Mouse (Mus musculus): ENCODE results near the gene Eno2. TPM values are rescaled to one million over a fixed set of nuclear protein-coding genes. Genes with fewer than 3 reads are reported as not detected.

Gene Eno2
- total and polyA plus RNA-seq, 3 experiments, result 20.8 to 24.6 (median 23.6) TPM

GRCm38 (mm10) chr6:124740888-124741761, 28.3 kb downstream of the Eno2 start, which contains the start of gene Grcc10:
Gene Grcc10, minus strand, starts transcription at chr6:124741374.
- H3K9me3 ChIP-seq (replicated peaks; ENCODE audit: low read length), result no peaks in the 10 kb centered on the region
- peaks cover 31 to 79% of the 10 kb centered on the region in 2 experiments for H3K4me1 ChIP-seq (ENCODE audit: control insufficient read depth in 1 of 2, insufficient read depth in 2 of 2)
- no peaks in the 10 kb centered on the region for H3K27me3 ChIP-seq (replicated peaks)
- peak within 1 kb of the TSS; percentile 98 for H3K27ac ChIP-seq (ENCODE audit: insufficient read depth, low read depth)
- H3K36me3 ChIP-seq (replicated peaks in 1 of 2; ENCODE audit: control insufficient read depth in 1 of 2, insufficient read depth in 1 of 2, low read length in 1 of 2), result peaks cover 18 to 23% of the 10 kb centered on the region in 2 experiments
- peak within 1 kb of the TSS; percentile 62 to 74 (median 70) for H3K4me3 ChIP-seq (replicated peaks in 1 of 3; ENCODE audit: low read depth in 2 of 3, low read length in 2 of 3, poor library complexity in 1 of 3)
- no peaks in the 10 kb centered on the region for H3K79me2 ChIP-seq (replicated peaks; ENCODE audit: control insufficient read depth, extremely low read depth, insufficient read depth, poor library complexity, severe bottlenecking)
- dilution Hi-C loops (cut with MboI; ENCODE audit: extremely low pct_ligation_motif_present, extremely low pct_unique_long_range_greater_than_20kb, low sequenced_read_pairs), result no loop called here
- H3K9ac ChIP-seq (ENCODE audit: insufficient read depth, low read depth), result peak within 1 kb of the TSS; percentile 90
- DNase-seq (ENCODE audit: extremely low read depth), result peak; percentile 99
- in situ Hi-C loops (cut with MboI; ENCODE audit: low pct_ligation_motif_present, low pct_unique_long_range_greater_than_20kb, low sequenced_read_pairs), result no loop called here
- peak within 1 kb of the TSS; percentile 76 for H3K4me2 ChIP-seq (ENCODE audit: insufficient read depth, low read depth, poor library complexity, severe bottlenecking)
- peak; percentile 89 for TF ChIP-seq MAFK (IDR thresholded peaks at IDR 0.05; ENCODE audit: insufficient replicate concordance, low read length)
- TF ChIP-seq UBTF (IDR thresholded peaks at IDR 0.05; ENCODE audit: low read depth, low read length), result peak; percentile 93
- TF ChIP-seq POLR2A (IDR thresholded peaks at IDR 0.05; ENCODE audit: low read depth, low read length), result peak; percentile 100
- no peak; the same call in 1 of the 2 replicates for TF ChIP-seq RAD21 (IDR thresholded peaks at IDR 0.05; ENCODE audit: low read depth, low read length)
- TF ChIP-seq ELF1 (IDR thresholded peaks at IDR 0.05; ENCODE audit: low read depth, low read length), result peak; percentile 93
- TF ChIP-seq ZNF384 (IDR thresholded peaks at IDR 0.05; ENCODE audit: low read depth, low read length), result peak; percentile 99
- TF ChIP-seq ZC3H11A (IDR thresholded peaks at IDR 0.05; ENCODE audit: low read depth, low read length), result 0 out of 2 replicates have a peak, but pooled peaks have one; percentile 1
- 0 out of 2 replicates have a peak, but pooled peaks have one; percentile 47 for TF ChIP-seq NRF1 (IDR thresholded peaks at IDR 0.05; ENCODE audit: low read depth, low read length)
- peak; percentile 97 for TF ChIP-seq ETS1 (conservative IDR thresholded peaks at IDR 0.05; ENCODE audit: low read depth, low read length)
- TF ChIP-seq IRF4 (IDR thresholded peaks at IDR 0.05; ENCODE audit: low read depth, low read length), result peak; percentile 85; the same call in 1 of the 2 replicates
- peak; percentile 75 for TF ChIP-seq TCF12 (IDR thresholded peaks at IDR 0.05; ENCODE audit: low read depth, low read length)
- TF ChIP-seq SMC3 (IDR thresholded peaks at IDR 0.05; ENCODE audit: low read depth, low read length), result no peak; the same call in 1 of the 2 replicates
- TF ChIP-seq MYC (IDR thresholded peaks at IDR 0.05; ENCODE audit: low read depth, low read length), result peak; percentile 89; the same call in 1 of the 2 replicates
- peak; percentile 100 for TF ChIP-seq POLR2AphosphoS2 (IDR thresholded peaks at IDR 0.05; ENCODE audit: low read depth, low read length)
- TF ChIP-seq ZMIZ1 (IDR thresholded peaks at IDR 0.05; ENCODE audit: low read depth, low read length), result peak; percentile 100
- no peak for TF ChIP-seq CTCF (conservative IDR thresholded peaks at IDR 0.05 in 1 of 2, IDR thresholded peaks at IDR 0.05 in 1 of 2; ENCODE audit: low read depth in 2 of 2, low read length in 2 of 2)
- TF ChIP-seq CHD1 (IDR thresholded peaks at IDR 0.05; ENCODE audit: low read depth, low read length), result no peak
- peak; percentile 82 for TF ChIP-seq MAX (IDR thresholded peaks at IDR 0.05; ENCODE audit: low read length)
- peak; percentile 99 for TF ChIP-seq MAZ (IDR thresholded peaks at IDR 0.05; ENCODE audit: low read depth, low read length)
- peak; percentile 82; the same call in 1 of the 2 replicates for TF ChIP-seq JUND (conservative IDR thresholded peaks at IDR 0.05; ENCODE audit: low read depth, low read length)
- TF ChIP-seq BHLHE40 (IDR thresholded peaks at IDR 0.05; ENCODE audit: low read depth, low read length), result peak; percentile 84
- no peak; the same call in 1 of the 2 replicates for TF ChIP-seq USF1 (IDR thresholded peaks at IDR 0.05; ENCODE audit: low read depth, low read length)
- TF ChIP-seq MEF2A (IDR thresholded peaks at IDR 0.05; ENCODE audit: borderline replicate concordance, low read depth, low read length), result peak; percentile 83
- TF ChIP-seq GABPA (IDR thresholded peaks at IDR 0.05; ENCODE audit: insufficient replicate concordance, low read depth, low read length), result no peak
- TF ChIP-seq EP300 (IDR thresholded peaks at IDR 0.05; ENCODE audit: low read length), result peak; percentile 62; the same call in 1 of the 2 replicates
- peak; percentile 99 for TF ChIP-seq NELFE (IDR thresholded peaks at IDR 0.05; ENCODE audit: low read depth, low read length)
- no peak for TF ChIP-seq ZKSCAN1 (IDR thresholded peaks at IDR 0.05; ENCODE audit: borderline replicate concordance, low read depth, low read length)
- TF ChIP-seq MXI1 (IDR thresholded peaks at IDR 0.05; ENCODE audit: low read depth, low read length), result peak; percentile 87
- TF ChIP-seq USF2 (conservative IDR thresholded peaks at IDR 0.05; ENCODE audit: low read depth, low read length), result peak; percentile 47; the same call in 1 of the 2 replicates
- peak; percentile 80 for TF ChIP-seq HCFC1 (IDR thresholded peaks at IDR 0.05; ENCODE audit: low read depth, low read length)
- peak; percentile 83; the same call in 1 of the 2 replicates for TF ChIP-seq E2F4 (IDR thresholded peaks at IDR 0.05; ENCODE audit: insufficient replicate concordance, low read depth, low read length)
- peak; percentile 95 for TF ChIP-seq CHD2 (IDR thresholded peaks at IDR 0.05; ENCODE audit: low read length)
- TF ChIP-seq KAT2A (IDR thresholded peaks at IDR 0.05; ENCODE audit: insufficient replicate concordance, low read length), result peak; percentile 72; the same call in 1 of the 2 replicates
- TF ChIP-seq JUN (IDR thresholded peaks at IDR 0.05; ENCODE audit: insufficient read depth, low read depth, low read length), result peak; percentile 53; the same call in 1 of the 2 replicates
- TF ChIP-seq TBP (conservative IDR thresholded peaks at IDR 0.05; ENCODE audit: low read depth, low read length), result peak; percentile 100
- peak; percentile 89 for TF ChIP-seq RCOR1 (conservative IDR thresholded peaks at IDR 0.05; ENCODE audit: low read depth, low read length)
- TF ChIP-seq PAX5 (IDR thresholded peaks at IDR 0.05; ENCODE audit: low read length), result no peak
